In the genomic region with DNA sequence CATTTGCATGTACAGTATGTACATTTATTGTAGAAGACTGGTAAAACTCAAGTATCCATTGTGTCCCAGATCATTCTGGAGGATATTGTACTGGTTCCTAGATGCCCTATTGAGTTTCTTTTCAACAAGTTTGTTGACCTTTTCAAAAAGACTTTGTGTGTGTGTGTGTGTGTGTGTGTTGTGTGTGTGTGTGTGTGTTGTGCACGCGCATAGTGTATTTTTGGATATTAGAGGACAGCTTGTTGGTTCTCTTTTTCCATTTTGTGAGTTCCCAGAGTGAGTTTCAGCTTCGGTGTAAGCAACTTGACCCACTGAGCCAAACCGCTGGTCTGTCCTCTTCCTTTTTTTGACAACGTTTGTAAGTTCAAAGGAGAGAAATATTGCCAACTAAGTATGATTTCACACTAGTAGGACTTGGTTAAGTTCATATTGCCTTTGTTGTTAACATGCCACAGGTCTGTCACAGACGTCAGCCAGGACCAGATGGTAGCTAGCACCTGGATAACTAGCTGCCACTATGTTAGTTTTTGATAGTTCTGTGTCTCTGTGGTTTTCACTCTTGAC, we compare ENCODE assay signal across 31 mouse cellular contexts. TPM values are rescaled to one million over a fixed set of nuclear protein-coding genes. Genes with fewer than 3 reads are reported as not detected.
A peak's percentile ranks its signal among the peaks of the same experiment; 100 is the strongest.
DNase-seq lines count a peak whose midpoint lies in the region; ATAC-seq and TF ChIP-seq lines count a peak whose summit lies in the region.
"Had no signal": no experiment of that assay in that cellular context is flagged by ENCODE, and none has a peak within 500 bp of the region (broad histone marks: within the 10 kb centered on the region; RNA-seq: fewer than 3 reads in every experiment).

No protein-coding gene starts in this region.

- no peak for TF ChIP-seq CTCF in CH12.LX (conservative IDR thresholded peaks at IDR 0.05 in 1 of 2, IDR thresholded peaks at IDR 0.05 in 1 of 2; ENCODE audit: low read depth in 2 of 2, low read length in 2 of 2)

- H3K4me2 ChIP-seq in CH12.LX (ENCODE audit: insufficient read depth, low read depth, poor library complexity, severe bottlenecking), result 0 out of 2 replicates have a peak overlapping the region, but pooled peaks have one; percentile 15
- no peak overlapping the region for H3K4me2 ChIP-seq in forebrain, embryonic 11.5 days (ENCODE audit: low read depth, low read length, severe bottlenecking)
- H3K4me2 ChIP-seq: forebrain, embryonic 13.5 days; heart, embryonic 11.5 days; intestine, embryonic 15.5 days; limb, embryonic 13.5 days; liver, embryonic 11.5 days; midbrain, embryonic 12.5 days; neural tube, embryonic 13.5 days; stomach, embryonic 15.5 days had no signal

- no peak for TF ChIP-seq RAD21 in CH12.LX (IDR thresholded peaks at IDR 0.05; ENCODE audit: low read depth, low read length)

- ATAC-seq in hematopoietic stem cell, adult 5-6 weeks (replicated peaks in 1 of 2; ENCODE audit: insufficient read depth in 1 of 2, low FRiP score in 2 of 2, low TSS enrichment in 1 of 2, low read depth in 1 of 2, poor library complexity in 2 of 2, severe bottlenecking in 2 of 2), result peak; percentile 50 to 61; a peak in 3 of 4 replicates
- peak; percentile 53 for ATAC-seq in megakaryocyte-erythroid progenitor cell, adult 5-6 weeks (replicated peaks; ENCODE audit: low FRiP score, low TSS enrichment, poor library complexity, severe bottlenecking)
- no peak for ATAC-seq in forebrain, embryonic 11.5 days (replicated peaks; ENCODE audit: low FRiP score)
- ATAC-seq: forebrain, embryonic 13.5 days; hindbrain, postnatal 0 days; intestine, embryonic 15.5 days; lung, postnatal 0 days; Patski had no signal

- H3K4me3 ChIP-seq in CH12.LX (replicated peaks in 1 of 3; ENCODE audit: low read depth in 2 of 3, low read length in 2 of 3, poor library complexity in 1 of 3), result no peak overlapping the region
- no peak overlapping the region for H3K4me3 ChIP-seq in forebrain, embryonic 11.5 days (ENCODE audit: low read depth, low read length)
- H3K4me3 ChIP-seq: erythroblast, embryonic 14.5 days; forebrain, embryonic 13.5 days; intestine, embryonic 15.5 days; layer of hippocampus, adult 2 months; limb, embryonic 13.5 days; midbrain, embryonic 12.5 days; neural tube, embryonic 13.5 days; stomach, embryonic 15.5 days had no signal

- H3K27ac ChIP-seq in CH12.LX (ENCODE audit: insufficient read depth, low read depth), result no peak overlapping the region
- H3K27ac ChIP-seq in forebrain, embryonic 11.5 days (ENCODE audit: low read depth, low read length), result no peak overlapping the region
- H3K27ac ChIP-seq: forebrain, embryonic 13.5 days; hindbrain, postnatal 0 days; intestine, embryonic 15.5 days; layer of hippocampus, adult 2 months; limb, embryonic 13.5 days; midbrain, embryonic 12.5 days; neural tube, embryonic 13.5 days; stomach, embryonic 15.5 days had no signal

- H3K9ac ChIP-seq in CH12.LX (ENCODE audit: insufficient read depth, low read depth), result no peak overlapping the region
- no peak overlapping the region for H3K9ac ChIP-seq in forebrain, embryonic 11.5 days (ENCODE audit: low read length)
- H3K9ac ChIP-seq: forebrain, embryonic 13.5 days; intestine, embryonic 15.5 days; limb, embryonic 13.5 days; midbrain, embryonic 12.5 days; neural tube, embryonic 13.5 days; stomach, embryonic 15.5 days had no signal

- TF ChIP-seq EP300 in CH12.LX (IDR thresholded peaks at IDR 0.05; ENCODE audit: low read length), result peak; percentile 6; the same call in 1 of the 2 replicates

- H3K9me3 ChIP-seq in CH12.LX (replicated peaks; ENCODE audit: low read length), result no peaks in the 10 kb centered on the region
- no peaks in the 10 kb centered on the region for H3K9me3 ChIP-seq in forebrain, embryonic 11.5 days (ENCODE audit: control insufficient read depth, low read length)
- H3K9me3 ChIP-seq: forebrain, embryonic 13.5 days; G1E; intestine, embryonic 15.5 days; limb, embryonic 13.5 days; midbrain, embryonic 12.5 days; neural tube, embryonic 13.5 days; stomach, embryonic 15.5 days had no signal

- peaks cover 0 to 8% of the 10 kb centered on the region in 2 experiments for H3K36me3 ChIP-seq in CH12.LX (replicated peaks in 1 of 2; ENCODE audit: control insufficient read depth in 1 of 2, insufficient read depth in 1 of 2, low read length in 1 of 2)
- H3K36me3 ChIP-seq in forebrain, embryonic 11.5 days (ENCODE audit: control insufficient read depth, insufficient read depth, low read length), result no peaks in the 10 kb centered on the region
- H3K36me3 ChIP-seq: intestine, embryonic 15.5 days; limb, embryonic 13.5 days; midbrain, embryonic 12.5 days; neural tube, embryonic 13.5 days; stomach, embryonic 15.5 days had no signal

- no peak for TF ChIP-seq POLR2A in CH12.LX (IDR thresholded peaks at IDR 0.05; ENCODE audit: low read depth, low read length)

- WGBS in forebrain, embryonic 11.5 days, result 96% methylated on average over 6 of the region's 6 CpGs

- no peaks in the 10 kb centered on the region for H3K27me3 ChIP-seq in CH12.LX (replicated peaks)
- H3K27me3 ChIP-seq in forebrain, embryonic 11.5 days (ENCODE audit: control insufficient read depth, insufficient read depth, low read length), result no peaks in the 10 kb centered on the region
- H3K27me3 ChIP-seq: forebrain, embryonic 13.5 days; intestine, embryonic 15.5 days; limb, embryonic 13.5 days; midbrain, embryonic 12.5 days; neural tube, embryonic 13.5 days; Patski; stomach, embryonic 15.5 days had no signal

- H3K4me1 ChIP-seq in CH12.LX (ENCODE audit: control insufficient read depth in 1 of 2, insufficient read depth in 2 of 2), result peaks cover 6 to 78% of the 10 kb centered on the region in 2 experiments
- no peaks in the 10 kb centered on the region for H3K4me1 ChIP-seq in forebrain, embryonic 11.5 days (replicated peaks; ENCODE audit: control insufficient read depth, insufficient read depth, low read length)
- H3K4me1 ChIP-seq: forebrain, embryonic 13.5 days; midbrain, embryonic 12.5 days had no signal

- DNase-seq in A20 (ENCODE audit: low read depth, low spot score) (peak; percentile 54), CH12.LX (ENCODE audit: extremely low read depth) (no peak)
- no peak for DNase-seq in kidney, adult 11 months
- DNase-seq in forebrain, embryonic 11.5 days (ENCODE audit: low spot score), result no peak
- no peak for DNase-seq in cerebellum, adult 9-11 months
- DNase-seq: adrenal gland, postnatal 14 days; cerebellum, adult 11-12 months; cerebellum, postnatal 10 days; gastrocnemius, postnatal 14 days; heart, adult 11 months; heart, postnatal 10 days; kidney, postnatal 25 days; lung, adult 18-20 months; lung, postnatal 4 days; thymus, postnatal 36 days had no signal

- dilution Hi-C loops in CH12.LX (cut with MboI; ENCODE audit: extremely low pct_ligation_motif_present, extremely low pct_unique_long_range_greater_than_20kb, low sequenced_read_pairs), result no loop called here

- in situ Hi-C loops in CH12.LX (cut with MboI; ENCODE audit: low pct_ligation_motif_present, low pct_unique_long_range_greater_than_20kb, low sequenced_read_pairs), result loop anchor here (25.0 kb wide), 1 partner anchor 216 kb away; no protein-coding TSS in a partner anchor

- peaks cover 41% of the 10 kb centered on the region for H3K79me2 ChIP-seq in CH12.LX (replicated peaks; ENCODE audit: control insufficient read depth, extremely low read depth, insufficient read depth, poor library complexity, severe bottlenecking)

TF ChIP-seq in CH12.LX, 34 proteins besides CTCF, POLR2A, EP300 and RAD21:
- TF ChIP-seq BHLHE40 (IDR thresholded peaks at IDR 0.05; ENCODE audit: low read depth, low read length) (peak; percentile 87), ZMIZ1 (IDR thresholded peaks at IDR 0.05; ENCODE audit: low read depth, low read length) (no peak), KAT2A (IDR thresholded peaks at IDR 0.05; ENCODE audit: insufficient replicate concordance, low read length) (no peak), MEF2A (IDR thresholded peaks at IDR 0.05; ENCODE audit: borderline replicate concordance, low read depth, low read length) (peak; percentile 86; the same call in 1 of the 2 replicates)

RNA-seq across cellular contexts. Expression of a gene that starts 16.4 kb away (rescaled TPM):
- 34.4 and 41.8 TPM in 2 replicates for total RNA-seq in CH12.LX (2012; rRNA removed)
- 70.8 and 79.8 TPM in 2 replicates for total RNA-seq in CH12.LX (2014; rRNA removed)
- polyA plus RNA-seq in CH12.LX (2012; ENCODE audit: insufficient read length, low read depth), result 59.7 and 60.0 TPM in 2 replicates
- total RNA-seq in hematopoietic stem cell, adult 5-6 weeks (2017), result 188 and 201 TPM in 2 replicates
- total RNA-seq in megakaryocyte-erythroid progenitor cell, adult 5-6 weeks (2014; fragmentation: Nextera tagmentation), result 64.2 and 92.2 TPM in 2 replicates
- 131 and 151 TPM in 2 replicates for total RNA-seq in megakaryocyte-erythroid progenitor cell, adult 5-6 weeks (2017)
- 76.2 and 80.7 TPM in 2 replicates for polyA plus RNA-seq in forebrain, embryonic 11.5 days (2014; fragmentation: Nextera tagmentation; extraction: Ambion mirVana)
